Mouse (Mus musculus): ENCODE data around the gene Glis2. TPM values are rescaled to one million over a fixed set of nuclear protein-coding genes. Genes with fewer than 3 reads are reported as not detected.

The Glis2 gene
- polyA plus RNA-seq, 1 experiment from 2014 or later = 12.1 TPM

DNA sequence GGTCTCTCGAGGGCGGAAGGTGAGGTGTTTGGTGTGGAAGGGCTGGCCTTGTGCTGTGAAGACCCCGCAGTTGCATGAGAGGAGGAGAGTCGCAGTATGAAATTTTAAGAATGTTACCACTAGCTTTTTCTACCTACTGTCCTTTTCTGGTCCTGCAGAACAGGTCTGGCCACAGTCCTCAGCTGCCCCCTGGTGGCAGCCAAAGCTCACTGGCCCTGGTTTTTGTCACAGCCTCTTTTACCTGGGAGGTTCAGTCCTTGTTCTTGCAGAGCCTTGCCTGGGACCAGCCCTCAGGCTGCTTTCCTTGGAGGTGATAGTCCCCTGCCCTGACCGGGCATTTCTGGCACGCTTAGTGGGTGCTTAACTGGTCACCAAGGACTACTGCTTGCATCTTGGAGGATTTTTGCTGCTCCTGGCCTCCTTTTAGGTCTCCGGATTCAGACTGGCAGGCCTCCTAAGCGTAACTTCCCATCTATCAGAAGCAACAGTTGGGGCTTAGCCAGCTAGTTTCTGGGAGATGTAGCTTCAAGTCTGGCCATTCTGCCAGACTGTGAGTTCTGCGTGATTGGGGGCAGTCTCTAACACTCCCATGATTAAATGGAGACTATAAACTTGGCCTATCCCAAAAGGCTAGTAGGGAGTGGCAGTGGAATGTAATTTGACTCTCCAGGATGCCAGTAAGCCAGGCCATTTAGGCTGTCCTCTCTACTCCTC lies 13.5 kb downstream of the Glis2 start:
- Histone ChIP-seq H3K4me3 (replicated peaks; ENCODE audit: low read length) (no peak overlapping the region), H3K27ac (ENCODE audit: low read length) (no peak overlapping the region), H3K36me3 (ENCODE audit: control insufficient read depth, insufficient read depth) (0 out of 2 replicates have a peak, but pooled peaks cover 4% of the 10 kb centered on the region), H3K4me2 (ENCODE audit: low read length) (no peak overlapping the region), H3K27me3 (replicated peaks; ENCODE audit: control insufficient read depth, insufficient read depth, low read length) (no peaks in the 10 kb centered on the region), H3K9me3 (ENCODE audit: control insufficient read depth, low read length) (no peaks in the 10 kb centered on the region), H3K9ac (replicated peaks; ENCODE audit: low read depth, low read length) (no peak overlapping the region), H3K4me1 (replicated peaks; ENCODE audit: control insufficient read depth, insufficient read depth, low read length) (peaks cover 15% of the 10 kb centered on the region)
- WGBS = 52% methylated on average over 9 of the region's 9 CpGs
- ATAC-seq = peak; percentile 59

DNA sequence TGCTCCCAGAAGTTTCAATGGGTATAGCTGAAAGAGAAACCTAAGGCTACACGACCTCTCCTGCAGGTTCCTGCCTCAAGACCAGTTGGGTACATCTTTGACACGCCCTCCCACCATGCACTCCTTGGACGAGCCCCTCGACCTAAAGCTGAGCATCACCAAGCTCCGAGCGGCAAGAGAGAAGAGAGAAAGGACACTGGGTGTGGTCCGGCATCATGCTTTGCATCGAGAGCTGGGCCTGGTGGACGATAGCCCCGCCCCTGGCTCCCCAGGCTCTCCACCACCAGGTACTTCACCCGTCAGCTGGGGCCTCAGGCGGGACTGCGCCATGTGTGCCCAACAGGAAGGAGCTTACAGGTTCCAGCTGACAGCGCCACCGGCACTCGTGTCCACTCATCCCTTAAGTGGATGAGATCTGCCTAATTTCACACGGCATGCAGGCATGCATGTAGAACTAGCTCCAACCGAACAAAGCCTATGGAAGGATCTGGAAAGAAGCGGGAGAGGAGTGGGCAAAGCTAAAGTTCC lies 14.1 kb downstream of the Glis2 start:
- H3K27ac ChIP-seq (ENCODE audit: low read length) = no peak overlapping the region
- no peak for ATAC-seq
- 83% methylated on average over 19 of the region's 19 CpGs for WGBS

DNA sequence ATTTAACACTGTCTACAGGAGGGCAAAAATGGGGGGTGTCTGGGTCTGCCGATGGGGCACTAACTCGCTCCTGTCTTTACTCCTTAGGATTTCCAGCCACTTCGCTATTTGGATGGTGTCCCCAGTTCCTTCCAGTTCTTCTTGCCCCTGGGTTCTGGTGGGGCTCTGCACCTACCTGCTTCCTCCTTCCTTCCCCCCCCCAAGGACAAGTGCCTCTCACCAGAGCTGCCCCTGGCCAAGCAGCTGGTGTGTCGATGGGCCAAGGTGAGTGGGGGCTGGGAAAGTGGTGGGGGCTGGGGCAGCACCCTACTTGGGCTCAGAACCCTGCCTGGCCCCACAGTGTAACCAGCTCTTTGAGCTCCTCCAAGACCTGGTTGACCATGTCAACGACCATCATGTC lies 16.7 kb downstream of the Glis2 start:
- WGBS = 95% methylated on average over 5 of the region's 5 CpGs
- Histone ChIP-seq H3K4me3 (replicated peaks; ENCODE audit: low read length) (no peak overlapping the region), H3K9me3 (ENCODE audit: control insufficient read depth, low read length) (no peaks in the 10 kb centered on the region), H3K4me2 (ENCODE audit: low read length) (no peak overlapping the region), H3K27ac (ENCODE audit: low read length) (no peak overlapping the region), H3K4me1 (replicated peaks; ENCODE audit: control insufficient read depth, insufficient read depth, low read length) (peaks cover 11% of the 10 kb centered on the region), H3K36me3 (ENCODE audit: control insufficient read depth, insufficient read depth) (peaks cover 18% of the 10 kb centered on the region), H3K27me3 (replicated peaks; ENCODE audit: control insufficient read depth, insufficient read depth, low read length) (no peaks in the 10 kb centered on the region), H3K9ac (replicated peaks; ENCODE audit: low read depth, low read length) (no peak overlapping the region)
- ATAC-seq = no peak

More for the DNA sequence above, 14.1 kb downstream of the Glis2 start:
- no peaks in the 10 kb centered on the region for H3K27me3 ChIP-seq (replicated peaks; ENCODE audit: control insufficient read depth, insufficient read depth, low read length)
- H3K9ac ChIP-seq (replicated peaks; ENCODE audit: low read depth, low read length) = no peak overlapping the region
- H3K36me3 ChIP-seq (ENCODE audit: control insufficient read depth, insufficient read depth) = peaks cover 4% of the 10 kb centered on the region; the same call in 1 of the 2 replicates
- no peak overlapping the region for H3K4me2 ChIP-seq (ENCODE audit: low read length)
- no peak overlapping the region for H3K4me3 ChIP-seq (replicated peaks; ENCODE audit: low read length)
- no peaks in the 10 kb centered on the region for H3K9me3 ChIP-seq (ENCODE audit: control insufficient read depth, low read length)
- peaks cover 15% of the 10 kb centered on the region for H3K4me1 ChIP-seq (replicated peaks; ENCODE audit: control insufficient read depth, insufficient read depth, low read length)

DNA sequence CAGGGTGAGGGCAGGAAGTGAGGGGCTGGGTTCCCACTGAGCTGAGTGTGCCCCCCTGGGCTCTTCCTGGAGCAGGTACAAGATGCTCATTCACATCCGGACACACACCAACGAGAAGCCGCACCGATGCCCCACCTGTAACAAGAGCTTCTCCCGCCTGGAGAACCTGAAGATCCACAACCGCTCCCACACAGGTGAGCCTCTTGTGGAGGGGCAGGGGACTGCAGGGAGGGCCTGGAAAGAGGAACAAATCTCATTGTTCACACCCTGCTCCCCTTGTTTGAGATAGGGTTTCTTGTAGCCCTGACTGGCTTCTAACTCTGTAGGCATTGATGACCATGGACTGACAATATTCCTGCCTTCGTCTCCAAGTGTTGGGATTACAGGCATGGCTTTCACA lies 17.2 kb downstream of the Glis2 start:
- H3K27ac ChIP-seq (ENCODE audit: low read length) = no peak overlapping the region
- H3K9ac ChIP-seq (replicated peaks; ENCODE audit: low read depth, low read length) = no peak overlapping the region
- H3K9me3 ChIP-seq (ENCODE audit: control insufficient read depth, low read length) = no peaks in the 10 kb centered on the region
- no peak overlapping the region for H3K4me2 ChIP-seq (ENCODE audit: low read length)
- peaks cover 6% of the 10 kb centered on the region for H3K4me1 ChIP-seq (replicated peaks; ENCODE audit: control insufficient read depth, insufficient read depth, low read length)
- no peaks in the 10 kb centered on the region for H3K27me3 ChIP-seq (replicated peaks; ENCODE audit: control insufficient read depth, insufficient read depth, low read length)
- no peak overlapping the region for H3K4me3 ChIP-seq (replicated peaks; ENCODE audit: low read length)
- 95% methylated on average over 7 of the region's 7 CpGs for WGBS
- peaks cover 19% of the 10 kb centered on the region for H3K36me3 ChIP-seq (ENCODE audit: control insufficient read depth, insufficient read depth)
- no peak for ATAC-seq

DNA sequence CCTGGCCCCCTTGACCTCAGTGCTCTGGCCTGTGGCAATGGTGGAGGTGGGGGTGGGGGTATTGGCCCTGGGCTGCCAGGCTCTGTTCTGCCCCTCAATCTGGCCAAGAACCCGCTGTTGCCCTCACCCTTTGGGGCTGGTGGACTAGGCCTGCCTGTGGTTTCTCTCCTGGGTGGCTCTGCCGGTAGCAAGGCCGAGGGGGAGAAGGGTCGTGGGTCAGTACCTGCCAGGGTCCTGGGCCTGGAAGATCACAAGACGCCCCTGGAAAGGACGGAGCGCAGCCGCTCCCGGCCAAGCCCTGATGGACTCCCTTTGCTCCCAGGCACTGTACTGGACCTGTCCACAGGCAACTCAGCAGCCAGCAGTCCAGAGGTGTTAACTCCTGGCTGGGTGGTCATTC lies 19.2 kb downstream of the Glis2 start:
- no peak for ATAC-seq

DNA sequence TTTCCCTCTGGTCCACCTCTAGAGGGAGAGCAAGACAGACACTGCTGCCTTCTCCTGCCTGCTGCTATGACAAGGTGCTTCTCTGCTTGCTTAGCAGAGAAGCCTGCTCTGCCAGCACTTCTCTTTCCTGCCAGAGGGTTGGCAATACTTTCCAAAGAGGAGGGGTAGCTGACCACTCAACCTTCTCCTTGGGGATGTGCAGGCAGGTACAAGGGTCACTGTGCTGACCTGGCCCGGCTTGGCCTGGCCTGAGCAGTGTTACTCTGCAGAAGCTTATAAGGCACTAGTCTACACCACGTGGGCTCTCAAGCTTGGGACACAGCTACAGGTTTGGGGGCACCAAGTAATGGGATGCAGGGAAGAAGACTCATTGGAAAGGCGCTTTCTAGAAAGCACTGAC lies 20.1 kb downstream of the Glis2 start:
- 94% methylated on average over 3 of the region's 3 CpGs for WGBS
- H3K9me3 ChIP-seq (ENCODE audit: control insufficient read depth, low read length) = no peaks in the 10 kb centered on the region
- no peak for ATAC-seq

More for the DNA sequence above, 19.2 kb downstream of the Glis2 start:
- Histone ChIP-seq H3K4me3 (replicated peaks; ENCODE audit: low read length) (no peak overlapping the region), H3K27me3 (replicated peaks; ENCODE audit: control insufficient read depth, insufficient read depth, low read length) (no peaks in the 10 kb centered on the region), H3K4me2 (ENCODE audit: low read length) (no peak overlapping the region), H3K9me3 (ENCODE audit: control insufficient read depth, low read length) (no peaks in the 10 kb centered on the region), H3K4me1 (replicated peaks; ENCODE audit: control insufficient read depth, insufficient read depth, low read length) (no peaks in the 10 kb centered on the region), H3K36me3 (ENCODE audit: control insufficient read depth, insufficient read depth) (peaks cover 22% of the 10 kb centered on the region), H3K27ac (ENCODE audit: low read length) (no peak overlapping the region), H3K9ac (replicated peaks; ENCODE audit: low read depth, low read length) (no peak overlapping the region)
- 90% methylated on average over 9 of the region's 9 CpGs for WGBS

DNA sequence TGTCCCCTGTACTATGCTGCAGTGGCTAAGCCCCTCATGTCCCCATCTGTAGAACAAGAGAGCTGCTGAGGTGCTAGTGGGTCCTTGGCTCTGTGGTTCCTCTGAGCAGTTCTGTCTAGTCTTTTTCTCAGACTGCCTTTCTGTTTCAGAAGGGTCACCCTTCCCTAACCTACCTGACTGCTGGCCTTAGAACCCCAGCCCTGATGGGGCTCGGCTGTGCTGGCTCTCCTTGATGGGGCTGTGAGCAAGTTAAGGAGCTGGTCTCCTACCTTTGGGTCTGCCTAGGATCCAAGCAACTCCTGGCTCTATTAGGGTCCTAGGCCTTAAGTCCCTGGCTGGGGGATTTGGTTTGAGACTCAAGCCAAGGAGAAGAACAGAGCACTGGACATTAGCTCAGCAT lies 20.8 kb downstream of the Glis2 start:
- Histone ChIP-seq H3K4me3 (replicated peaks; ENCODE audit: low read length) (no peak overlapping the region), H3K36me3 (ENCODE audit: control insufficient read depth, insufficient read depth) (peaks cover 25% of the 10 kb centered on the region), H3K4me2 (ENCODE audit: low read length) (no peak overlapping the region), H3K27ac (ENCODE audit: low read length) (no peak overlapping the region), H3K4me1 (replicated peaks; ENCODE audit: control insufficient read depth, insufficient read depth, low read length) (no peaks in the 10 kb centered on the region), H3K27me3 (replicated peaks; ENCODE audit: control insufficient read depth, insufficient read depth, low read length) (no peaks in the 10 kb centered on the region), H3K9ac (replicated peaks; ENCODE audit: low read depth, low read length) (no peak overlapping the region), H3K9me3 (ENCODE audit: control insufficient read depth, low read length) (no peaks in the 10 kb centered on the region)
- 89% methylated on average over 1 of the region's 1 CpGs for WGBS
- no peak for ATAC-seq

More for the DNA sequence above, 20.1 kb downstream of the Glis2 start:
- peaks cover 25% of the 10 kb centered on the region for H3K36me3 ChIP-seq (ENCODE audit: control insufficient read depth, insufficient read depth)
- no peaks in the 10 kb centered on the region for H3K27me3 ChIP-seq (replicated peaks; ENCODE audit: control insufficient read depth, insufficient read depth, low read length)
- H3K9ac ChIP-seq (replicated peaks; ENCODE audit: low read depth, low read length) = no peak overlapping the region
- no peak overlapping the region for H3K27ac ChIP-seq (ENCODE audit: low read length)
- H3K4me3 ChIP-seq (replicated peaks; ENCODE audit: low read length) = no peak overlapping the region
- H3K4me2 ChIP-seq (ENCODE audit: low read length) = no peak overlapping the region
- H3K4me1 ChIP-seq (replicated peaks; ENCODE audit: control insufficient read depth, insufficient read depth, low read length) = no peaks in the 10 kb centered on the region

DNA sequence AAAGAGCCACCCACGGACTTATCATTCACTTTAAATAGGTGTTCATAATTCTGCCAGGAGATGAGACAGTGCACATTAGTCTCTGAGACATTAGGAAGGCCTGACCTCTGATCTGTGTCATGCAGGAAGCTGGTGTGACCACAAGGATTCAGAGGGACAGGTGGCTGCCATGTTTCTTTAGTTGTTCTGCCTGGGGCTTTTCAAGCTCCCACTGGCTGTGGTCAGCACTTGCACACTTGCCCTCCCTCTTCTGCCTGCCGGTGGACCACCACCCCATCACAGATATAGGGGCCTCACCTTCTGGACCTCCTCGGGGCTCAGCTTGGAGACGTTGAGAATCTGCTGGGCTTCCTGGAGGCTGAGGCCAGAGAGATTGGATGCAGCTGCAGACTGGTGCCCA lies 22.3 kb downstream of the Glis2 start:
- H3K27ac ChIP-seq (ENCODE audit: low read length) = no peak overlapping the region
- peaks cover 20% of the 10 kb centered on the region for H3K36me3 ChIP-seq (ENCODE audit: control insufficient read depth, insufficient read depth)
- H3K9ac ChIP-seq (replicated peaks; ENCODE audit: low read depth, low read length) = no peak overlapping the region
- H3K4me2 ChIP-seq (ENCODE audit: low read length) = no peak overlapping the region
- H3K4me1 ChIP-seq (replicated peaks; ENCODE audit: control insufficient read depth, insufficient read depth, low read length) = no peaks in the 10 kb centered on the region
- 82% methylated on average over 4 of the region's 4 CpGs for whole genome bisulfite sequencing
- H3K27me3 ChIP-seq (replicated peaks; ENCODE audit: control insufficient read depth, insufficient read depth, low read length) = no peaks in the 10 kb centered on the region
- H3K4me3 ChIP-seq (replicated peaks; ENCODE audit: low read length) = no peak overlapping the region
- no peaks in the 10 kb centered on the region for H3K9me3 ChIP-seq (ENCODE audit: control insufficient read depth, low read length)
- ATAC-seq = no peak

DNA sequence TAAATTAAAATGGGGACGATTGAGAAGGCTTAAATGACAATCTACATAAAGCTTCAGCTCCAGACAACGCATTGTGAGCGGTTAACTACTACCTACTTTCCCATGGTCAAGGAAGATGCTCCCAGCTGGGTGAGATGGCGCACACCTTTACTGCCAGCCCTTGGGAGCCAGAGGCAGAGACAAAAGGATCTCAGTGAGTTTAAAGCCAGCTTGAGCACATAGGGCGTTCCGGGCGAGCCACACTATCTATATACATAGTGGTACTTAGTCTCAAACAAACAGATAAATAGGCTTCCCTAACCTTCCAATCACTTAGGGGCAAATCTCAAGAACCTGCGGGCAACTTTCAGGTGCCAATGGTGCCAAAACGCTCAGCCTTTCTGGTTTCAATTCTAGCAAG lies 29.6 kb downstream of the Glis2 start:
- Histone ChIP-seq H3K27me3 (replicated peaks; ENCODE audit: control insufficient read depth, insufficient read depth, low read length) (no peaks in the 10 kb centered on the region), H3K4me3 (replicated peaks; ENCODE audit: low read length) (peak overlapping the region; percentile 58), H3K4me1 (replicated peaks; ENCODE audit: control insufficient read depth, insufficient read depth, low read length) (peaks cover 17% of the 10 kb centered on the region), H3K4me2 (ENCODE audit: low read length) (peak overlapping the region; percentile 81), H3K9ac (replicated peaks; ENCODE audit: low read depth, low read length) (peak overlapping the region; percentile 79), H3K36me3 (ENCODE audit: control insufficient read depth, insufficient read depth) (peaks cover 3% of the 10 kb centered on the region; the same call in 1 of the 2 replicates), H3K9me3 (ENCODE audit: control insufficient read depth, low read length) (no peaks in the 10 kb centered on the region), H3K27ac (ENCODE audit: low read length) (peak overlapping the region; percentile 57)
- 23% methylated on average over 9 of the region's 9 CpGs for WGBS
- ATAC-seq = peak; percentile 11
